Mouse (Mus musculus) cerebral cortex, adult 2 months (tissue): ENCODE data around the gene Ago3.

Experiments used
- WGBS: fragments of 180-500 bp; shearing (Covaris S2); methylation state at CpG from one replicate; pipeline ENCODE4 v1.1.7; 2018; 5-methylcytosine and 5-hydroxymethylcytosine counted together

Ago3 gene

DNA sequence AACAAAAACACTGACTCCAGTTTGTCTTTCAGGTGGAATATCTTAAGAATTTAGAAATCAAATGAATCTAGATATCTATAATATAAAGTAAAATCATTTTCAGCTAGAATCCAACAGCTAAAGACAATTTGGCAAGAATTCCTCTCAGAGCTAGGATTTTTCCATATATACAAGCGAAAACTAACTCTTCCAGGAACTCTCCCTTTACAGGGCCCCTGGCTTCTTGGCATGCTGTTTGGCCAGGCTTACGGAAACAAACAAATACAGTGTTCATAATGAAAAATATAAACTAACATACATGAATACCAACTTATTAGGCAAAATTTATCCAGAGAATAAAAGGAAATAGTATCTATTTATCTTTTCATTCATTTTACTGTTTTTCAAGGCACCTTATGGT lies 5.5 kb downstream of the Ago3 start:
- WGBS = 80% methylated on average over 2 of the region's 2 CpGs

DNA sequence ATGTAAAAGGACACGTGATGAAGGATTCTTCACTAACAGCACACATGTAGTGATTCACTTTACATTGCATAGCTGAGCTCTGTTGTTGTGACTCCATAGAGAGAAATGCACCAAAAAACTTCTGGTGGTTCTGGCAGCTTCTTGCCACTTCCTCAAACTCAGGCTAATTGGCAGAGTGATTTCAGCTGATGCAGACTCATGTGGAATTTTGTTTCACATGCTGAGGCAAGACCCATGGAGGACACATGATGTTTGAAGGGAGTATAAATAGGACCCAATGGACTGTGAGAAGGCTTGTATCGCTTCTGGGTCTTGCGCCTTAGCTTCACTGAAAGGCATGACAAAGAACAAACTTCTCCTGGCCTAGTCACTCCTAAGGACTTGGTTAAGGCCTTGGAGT lies 16.8 kb downstream of the Ago3 start:
- WGBS = 92% methylated on average over 3 of the region's 3 CpGs

GRCm38 (mm10) chr4:126371497-126371896 lies 57.9 kb downstream of the Ago3 start:
- 50% methylated on average over 9 of the region's 9 CpGs for WGBS

DNA sequence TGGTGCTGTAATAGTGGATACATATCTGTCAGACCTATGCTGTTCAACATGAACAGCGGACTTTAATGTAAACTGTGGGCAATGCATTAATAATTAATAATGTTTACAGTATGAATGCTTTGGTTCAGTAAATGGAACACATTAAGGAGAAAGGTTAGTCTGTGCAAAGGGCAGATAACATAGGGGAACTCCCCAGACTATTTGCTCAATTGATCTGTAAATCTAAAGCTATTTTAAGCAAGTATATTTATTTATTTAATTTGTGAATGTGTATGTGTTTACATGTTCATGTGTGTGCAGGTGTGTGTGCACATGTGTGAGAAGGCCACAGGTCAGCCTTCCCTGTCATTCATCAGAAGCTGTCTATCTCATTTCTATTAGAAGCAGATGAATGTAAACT lies 69.3 kb downstream of the Ago3 start:
- 100% methylated on average over 1 of the region's 1 CpGs for WGBS

DNA sequence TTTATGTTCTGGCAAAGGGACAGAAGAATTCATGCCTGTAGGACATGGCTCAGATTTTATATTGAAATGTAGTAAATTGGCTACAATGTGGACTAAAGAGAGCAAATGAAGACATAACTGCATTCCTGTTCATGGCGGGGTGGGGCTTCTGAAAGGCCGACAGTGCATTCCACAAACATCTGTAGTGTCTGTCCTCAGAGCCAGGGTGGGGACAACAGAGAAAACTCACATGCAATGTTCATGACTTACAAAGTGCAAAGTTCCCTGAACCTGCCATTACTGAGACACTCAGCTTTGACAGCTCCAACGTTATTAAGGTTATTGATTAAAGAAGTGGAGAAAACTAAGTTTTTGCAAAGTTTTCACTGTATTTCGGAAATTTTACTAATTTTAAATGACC lies 85.9 kb downstream of the Ago3 start:
- WGBS = 84% methylated on average over 4 of the region's 4 CpGs

GRCm38 (mm10) chr4:126339461-126339860 lies 89.9 kb downstream of the Ago3 start:
- 67% methylated on average over 4 of the region's 4 CpGs for WGBS

GRCm38 (mm10) chr4:126332358-126332757 lies 97.0 kb downstream of the Ago3 start:
- WGBS = 52% methylated on average over 3 of the region's 3 CpGs

- 72% methylated on average over 1 of the region's 1 CpGs for WGBS
Observed at GRCm38 (mm10) chr4:126331751-126332150, 97.6 kb downstream of the Ago3 start.

- whole genome bisulfite sequencing = 81% methylated on average over 4 of the region's 4 CpGs
Observed at GRCm38 (mm10) chr4:126330295-126330694, 99.1 kb downstream of the Ago3 start.

- 45% methylated on average over 6 of the region's 6 CpGs for WGBS
Observed at GRCm38 (mm10) chr4:126326036-126326435, 103.3 kb downstream of the Ago3 start.

DNA sequence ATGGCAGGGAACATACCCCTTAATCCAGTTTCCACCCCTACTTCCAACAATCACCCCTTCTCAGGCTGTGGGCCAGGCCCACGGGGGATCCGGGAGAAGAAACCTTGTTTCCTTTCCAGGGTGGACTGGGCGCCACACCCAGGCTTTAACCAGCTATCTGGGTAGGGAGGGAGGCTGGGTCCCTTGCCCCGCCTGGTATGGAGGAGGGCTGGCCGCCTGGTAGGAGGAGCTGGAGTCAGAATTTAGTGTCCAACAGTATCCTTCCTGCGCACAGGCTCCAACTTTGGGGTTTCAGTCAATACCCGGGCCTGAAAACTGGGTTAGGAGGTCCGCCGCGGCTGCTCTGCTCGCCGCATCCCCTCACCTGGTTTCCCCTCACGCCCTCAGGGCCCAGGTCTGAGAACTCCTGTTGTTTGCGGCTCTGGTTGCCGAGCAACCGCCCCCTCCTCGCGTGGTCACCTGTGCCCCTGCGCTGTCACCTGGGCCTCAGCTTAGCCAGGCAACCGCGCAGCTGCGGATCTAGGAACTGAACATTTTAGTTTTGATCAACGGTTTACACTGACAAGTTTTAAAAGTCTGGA lies 104.0 kb downstream of the Ago3 start, which contains the start of gene Tekt2:
Tekt2 (minus strand) TSS at position 408 of the 581 bp plus-strand sequence.
- WGBS = 36% methylated on average over 23 of the region's 23 CpGs

DNA sequence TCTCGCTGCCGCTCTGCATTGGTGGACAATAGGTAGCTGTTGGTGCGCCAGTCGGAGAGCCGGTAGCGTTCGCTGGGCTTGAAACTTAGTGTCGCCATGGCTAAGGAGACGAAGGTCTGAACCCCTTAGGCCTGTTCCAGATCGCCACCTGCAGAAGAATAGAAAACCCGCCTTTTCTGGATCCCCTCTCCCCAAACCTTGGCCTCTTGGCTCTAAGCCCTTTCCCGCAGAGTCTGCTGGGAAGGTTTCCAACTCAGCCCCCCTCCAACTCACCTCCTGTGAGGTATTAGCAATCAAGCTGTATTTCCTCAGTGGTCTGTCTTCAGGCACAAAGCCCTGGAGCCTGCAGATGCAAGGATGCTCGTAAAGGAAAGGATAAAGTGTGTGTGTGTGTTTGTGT lies 104.5 kb downstream of the Ago3 start:
- WGBS = 59% methylated on average over 13 of the region's 13 CpGs

- WGBS = 98% methylated on average over 13 of the region's 13 CpGs
Observed at GRCm38 (mm10) chr4:126322646-126323045, 106.7 kb downstream of the Ago3 start.

GRCm38 (mm10) chr4:126321854-126322511 lies 107.4 kb downstream of the Ago3 start:
- WGBS = 56% methylated on average over 28 of the region's 28 CpGs

GRCm38 (mm10) chr4:126321111-126321853 lies 108.1 kb downstream of the Ago3 start, which contains the start of gene Adprhl2:
Gene Adprhl2 (minus strand): TSS chr4:126321703.
- WGBS = under 1% methylated on average over 78 of the region's 80 CpGs

DNA sequence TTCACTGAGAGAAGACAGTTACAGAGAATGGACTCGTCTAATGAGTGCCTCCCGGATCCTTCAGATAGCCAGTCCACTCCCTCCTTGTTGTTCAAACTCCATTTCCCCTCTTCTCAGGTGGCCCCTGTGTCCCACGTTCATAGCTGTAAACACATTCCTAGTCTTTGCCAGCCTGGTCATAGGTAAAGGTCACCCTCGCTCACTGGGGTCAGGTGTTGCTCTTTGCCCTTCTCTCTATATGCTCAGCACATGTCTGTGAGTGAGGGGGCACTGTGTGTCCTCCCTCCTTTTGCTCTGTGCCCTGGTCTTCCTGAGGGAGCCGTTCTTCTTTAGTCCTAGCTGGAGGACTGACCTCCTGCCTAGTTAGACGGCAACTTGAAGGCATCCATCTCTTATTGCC lies 109.5 kb downstream of the Ago3 start:
- WGBS = 88% methylated on average over 6 of the region's 6 CpGs

- 83% methylated on average over 13 of the region's 13 CpGs for WGBS
Observed at GRCm38 (mm10) chr4:126316443-126317040, 112.8 kb downstream of the Ago3 start.

GRCm38 (mm10) chr4:126315931-126316330 lies 113.4 kb downstream of the Ago3 start:
- WGBS = 28% methylated on average over 5 of the region's 5 CpGs

DNA sequence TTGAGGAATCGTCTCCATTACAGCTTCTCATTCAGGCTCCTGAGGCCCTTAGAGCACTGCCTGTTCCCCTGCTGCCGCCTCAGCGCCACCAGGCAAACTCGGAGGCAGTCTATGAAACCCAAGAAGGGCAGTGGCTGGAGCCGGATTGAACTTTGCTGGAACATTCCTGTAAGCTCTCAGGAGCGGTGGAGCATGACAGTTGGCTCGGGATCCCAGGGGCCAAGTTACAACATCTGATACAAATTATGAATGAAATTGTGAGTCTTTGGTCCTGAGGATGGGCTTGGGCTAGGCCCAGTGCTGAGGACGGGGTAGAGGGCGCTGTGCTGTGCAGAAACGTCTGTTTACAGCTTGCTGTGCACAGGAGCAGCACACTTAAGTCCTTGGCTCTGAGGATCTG lies 115.0 kb downstream of the Ago3 start:
- WGBS = 75% methylated on average over 10 of the region's 10 CpGs

DNA sequence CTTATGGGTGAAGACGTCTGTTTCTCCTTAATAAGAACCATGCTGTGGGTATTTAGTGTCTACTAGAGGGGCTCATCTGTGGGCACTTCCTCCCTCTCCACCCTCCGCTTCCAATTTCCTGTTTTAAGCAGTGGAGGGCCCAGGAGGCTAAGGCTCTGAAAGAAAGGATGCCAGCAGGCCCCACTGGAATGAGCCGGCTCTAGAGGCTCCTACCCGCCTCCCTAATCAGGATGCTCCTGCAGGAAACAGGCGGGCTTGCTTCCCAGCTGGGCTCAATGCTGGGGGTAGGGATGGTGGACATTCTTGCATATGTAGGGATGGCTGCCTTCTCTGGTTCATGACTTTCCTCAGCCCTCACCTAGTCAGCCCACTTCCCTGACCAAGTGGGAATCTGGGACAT lies 116.2 kb downstream of the Ago3 start:
- 62% methylated on average over 5 of the region's 5 CpGs for whole genome bisulfite sequencing

GRCm38 (mm10) chr4:126311566-126312200 lies 117.7 kb downstream of the Ago3 start:
- 93% methylated on average over 16 of the region's 16 CpGs for WGBS

GRCm38 (mm10) chr4:126310344-126310743 lies 119.0 kb downstream of the Ago3 start:
- WGBS = 80% methylated on average over 7 of the region's 7 CpGs
